Mouse (Mus musculus) adrenal gland, adult (tissue): ENCODE results near the gene Larp6.

ENCODE experiments used
- DNase-seq, 2 experiments: peaks; one replicate each; pipeline ENCODE4 v3.0.0; 2022 to 2023; ENCODE audit warnings: low spot score in 1 of 2; ENCODE audit not compliant: inconsistent age in 2 of 2

The Larp6 gene

DNA sequence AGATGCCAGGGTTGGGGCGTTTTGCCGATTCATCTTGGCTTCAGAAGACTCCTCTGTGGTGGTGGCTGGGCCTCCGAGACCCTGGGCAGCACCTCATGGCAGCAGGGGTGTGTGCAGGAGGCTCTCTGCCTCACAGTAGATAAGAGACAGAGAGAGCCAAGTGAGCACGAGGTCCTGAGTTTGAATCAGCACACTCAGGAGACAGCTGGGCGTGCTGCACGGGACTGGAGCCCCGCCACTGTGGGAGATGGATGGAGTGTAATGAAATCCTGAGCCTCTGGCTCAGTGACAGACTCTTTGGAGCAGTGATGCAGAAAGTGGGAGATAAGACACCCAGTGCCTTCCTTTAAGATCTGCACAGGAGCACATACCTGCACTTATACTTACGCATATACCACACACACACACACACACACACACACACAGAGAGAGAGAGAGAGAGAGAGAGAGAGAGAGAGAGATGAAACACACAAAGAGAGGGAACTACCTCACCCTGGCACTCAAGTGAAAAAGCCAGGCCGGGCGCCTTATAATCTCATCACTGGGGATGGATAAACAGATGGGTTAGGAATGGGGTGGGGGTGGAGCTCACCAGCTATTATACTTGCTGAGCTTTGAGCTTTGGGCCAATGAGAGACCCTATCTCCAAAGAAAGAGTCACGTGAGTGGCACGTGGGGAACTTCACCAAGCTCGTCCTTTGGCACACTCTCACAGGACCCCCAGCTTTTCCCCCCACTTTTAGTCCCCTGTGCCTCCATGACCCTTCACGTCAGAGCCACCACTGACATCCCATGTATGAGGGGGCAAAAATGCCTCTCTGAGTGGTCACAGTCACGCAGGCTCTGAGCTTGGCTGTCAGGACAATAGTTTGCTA is 44.3 kb downstream of the Larp6 start:
- DNase-seq, result no peak

DNA sequence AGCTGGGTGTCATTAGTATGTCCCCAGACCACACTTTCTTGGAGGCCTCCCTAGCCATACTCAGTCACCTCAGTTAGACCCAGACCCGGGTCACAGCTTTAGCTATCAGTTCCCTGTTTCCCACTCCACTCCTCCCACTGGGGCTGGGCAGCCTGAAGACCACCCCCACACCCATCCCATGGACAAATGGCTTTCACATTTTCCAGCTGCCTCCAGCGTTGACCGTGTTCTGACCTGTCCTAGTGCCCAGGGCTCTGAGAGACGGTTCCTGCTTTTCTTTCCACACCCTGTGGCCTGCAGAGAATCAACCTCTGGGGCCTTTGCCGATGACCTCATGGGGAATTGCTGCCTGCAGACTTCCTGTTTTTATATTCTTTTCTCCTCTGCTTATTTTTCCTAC is 45.0 kb downstream of the Larp6 start:
- DNase-seq, result no peak

DNA sequence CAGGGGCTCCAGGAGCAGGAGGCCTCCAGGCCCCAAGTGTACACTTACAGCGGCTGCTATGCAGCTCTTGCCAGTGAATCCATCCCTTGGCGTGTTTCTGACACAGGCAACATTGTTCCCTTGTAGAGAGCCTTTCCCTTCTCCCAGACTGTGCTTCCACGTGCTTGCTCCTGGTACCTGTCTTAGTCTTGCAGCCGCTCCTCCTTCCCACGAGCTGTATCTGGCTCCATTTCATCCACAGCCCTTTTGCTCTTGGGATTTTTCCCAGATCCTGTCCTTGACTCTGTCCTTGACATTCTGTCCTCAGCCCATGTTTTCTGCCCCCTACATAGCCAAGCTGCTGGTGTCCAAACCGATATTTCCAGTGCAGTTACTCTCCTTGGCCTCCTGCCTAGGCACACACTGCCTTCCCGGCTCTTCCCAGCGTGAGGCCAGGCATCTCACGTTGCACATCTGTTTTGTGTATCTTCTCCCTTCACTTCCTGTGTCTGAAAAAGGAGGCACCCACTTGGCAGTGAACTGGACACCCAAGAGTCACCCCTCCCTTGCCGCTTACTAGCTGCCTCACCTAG is 46.7 kb downstream of the Larp6 start:
- peak; percentile 69 to 70 for DNase-seq

- DNase-seq, result no peak
These were observed 52.4 kb downstream of the Larp6 start for GRCm38 (mm10) chr9:60765181-60765580.

- no peak for DNase-seq
These were observed 55.6 kb downstream of the Larp6 start for GRCm38 (mm10) chr9:60768393-60768792.

DNA sequence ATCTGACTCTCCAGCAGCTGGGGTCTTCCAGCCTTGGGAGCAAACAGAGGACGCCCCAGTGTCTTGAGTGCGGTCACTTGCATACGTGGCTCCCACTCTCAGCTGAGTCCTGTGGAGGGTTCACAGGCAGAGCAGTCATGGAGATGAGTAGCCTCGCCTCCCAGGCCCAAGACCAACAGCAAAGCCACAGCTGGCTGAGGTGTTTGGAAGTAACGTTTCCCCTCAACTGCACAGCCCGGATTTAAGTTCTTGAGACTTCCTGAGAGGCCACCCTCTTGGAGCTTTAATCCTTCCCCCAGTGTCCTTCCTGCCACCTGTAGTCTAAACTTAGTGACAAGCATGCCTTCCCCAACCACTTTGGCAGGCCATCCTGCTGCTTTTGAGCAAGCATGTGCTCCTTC is 56.9 kb downstream of the Larp6 start:
- no peak for DNase-seq

DNA sequence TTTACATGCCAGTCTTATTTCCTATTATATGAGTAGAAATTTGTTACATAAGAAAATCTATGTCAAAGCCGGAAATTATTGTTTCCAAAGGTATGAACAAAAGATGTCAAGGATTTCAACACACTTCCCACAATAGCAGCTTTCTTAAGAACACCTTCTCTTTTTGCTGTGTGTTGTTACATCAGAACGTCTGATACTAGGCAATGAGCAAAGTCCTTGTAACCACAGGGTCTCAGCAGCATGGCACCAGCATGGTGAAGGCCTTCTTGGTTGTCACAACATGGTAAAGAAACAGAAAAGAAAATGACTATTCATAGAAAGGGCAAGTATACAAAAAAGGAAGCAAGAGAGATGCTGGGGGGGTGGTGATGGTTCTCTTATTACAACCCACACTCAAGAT is 60.9 kb downstream of the Larp6 start:
- DNase-seq, result no peak

DNA sequence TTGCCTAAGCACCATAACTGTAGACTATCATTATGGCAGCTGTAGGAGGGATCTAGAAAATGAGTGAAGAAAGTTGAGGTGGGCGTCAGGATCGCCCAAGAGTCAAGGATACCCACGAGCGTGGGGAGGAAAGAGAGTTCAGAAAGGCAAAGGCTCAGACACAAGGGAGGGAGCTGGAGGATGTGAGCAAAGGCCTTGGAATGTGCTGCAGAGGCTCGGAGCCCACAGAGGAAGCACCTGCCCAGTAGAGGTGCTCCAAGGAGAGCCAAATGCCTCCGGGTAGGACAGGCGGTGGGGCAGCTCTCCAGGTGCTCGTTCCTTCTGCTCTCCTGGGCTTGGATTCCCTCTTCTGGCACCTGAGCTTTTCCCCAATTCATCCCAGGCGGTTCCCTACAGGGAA is 64.1 kb downstream of the Larp6 start:
- no peak for DNase-seq

DNA sequence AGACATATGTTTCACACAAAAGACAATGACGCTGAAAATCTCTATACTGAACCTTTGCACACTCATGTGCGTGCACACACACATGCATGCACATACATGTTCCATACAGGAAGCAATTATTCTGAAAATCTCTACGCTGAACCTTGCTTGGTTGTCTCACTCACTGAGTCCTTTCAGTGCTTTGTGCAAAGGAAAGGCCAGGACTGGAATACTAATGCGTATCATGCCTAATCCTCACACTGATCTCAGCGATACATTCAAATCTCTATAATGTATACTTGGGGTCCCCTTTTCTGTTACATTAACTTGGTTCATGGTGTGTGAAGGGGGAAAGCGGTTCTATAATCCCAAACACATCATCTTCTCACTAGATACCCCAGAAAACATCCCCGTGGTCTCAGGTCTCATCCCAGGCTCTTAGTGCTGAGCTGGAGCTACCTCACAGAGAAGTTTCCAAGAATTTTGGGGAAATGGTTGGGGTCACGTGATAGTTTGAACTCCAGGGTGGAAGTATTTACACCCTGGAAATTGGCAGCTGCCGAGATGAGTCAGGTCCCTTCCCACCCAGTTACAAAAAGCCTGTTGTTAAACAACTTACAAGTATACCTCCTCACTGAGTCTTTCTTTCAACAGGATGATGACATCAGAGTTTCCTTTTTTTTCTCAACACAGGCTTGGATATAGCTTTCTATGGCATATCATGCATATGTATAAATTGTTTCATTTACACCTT is 69.4 kb downstream of the Larp6 start:
- no peak for DNase-seq

GRCm38 (mm10) chr9:60785069-60785468 is 72.3 kb downstream of the Larp6 start:
- no peak for DNase-seq

DNA sequence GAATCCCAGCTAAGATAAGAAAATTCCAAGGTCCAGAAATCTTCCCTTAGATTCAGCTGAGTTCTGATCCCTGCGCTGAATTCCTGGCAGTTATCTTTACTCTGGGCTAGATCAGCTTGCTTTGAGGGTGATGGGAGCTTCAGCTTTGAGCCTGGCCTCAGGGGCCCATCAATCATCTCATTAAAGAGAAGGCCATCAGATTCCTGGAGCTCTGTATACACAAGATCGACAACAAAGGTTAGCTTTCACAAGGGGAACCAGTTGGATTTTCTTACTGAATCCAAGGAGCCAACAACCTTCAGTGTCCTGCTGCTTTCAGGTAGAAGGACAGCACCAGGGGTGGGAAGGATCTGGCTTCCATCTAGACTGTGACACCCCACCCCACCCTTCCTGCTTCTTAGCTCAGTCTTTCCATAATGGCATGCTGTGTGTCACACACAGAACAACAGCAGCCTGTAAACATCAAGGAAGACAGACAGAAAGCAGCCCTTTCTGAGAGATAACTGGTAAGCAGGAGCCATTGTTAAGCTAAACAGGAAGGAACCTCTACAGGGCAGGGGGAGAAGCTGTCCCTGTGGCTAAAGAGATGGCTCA is 74.8 kb downstream of the Larp6 start:
- DNase-seq, result no peak
